Mouse (Mus musculus) forebrain, postnatal 0 days (tissue): Measurements from ENCODE around the gene Gdpgp1. TPM values are rescaled to one million over a fixed set of nuclear protein-coding genes. Genes with fewer than 3 reads are reported as not detected.

ENCODE experiments used
- ATAC-seq: fragments of 200-750 bp; cut with Nextera tagmentation; 2 replicates; pipeline ENCODE4 v1.8.0; 2017; ENCODE audit warnings: mild to moderate bottlenecking, moderate library complexity
- DNase-seq: peaks from one replicate; pipeline ENCODE4 v3.0.0-alpha.2; 2015
- H3K27ac ChIP-seq: fragments of 300-500 bp; sonication (generic); 2 replicates; pipeline ENCODE4 v1.5.1; 2014; ENCODE audit warnings: low read depth, mild to moderate bottlenecking, antibody characterized with exemption, low read length, moderate library complexity, mixed read lengths
- H3K27me3 ChIP-seq: fragments of 300-500 bp; sonication (generic); 2 replicates; pipeline ENCODE4 v1.6.1; 2014; ENCODE audit warnings: mild to moderate bottlenecking, low read length, mixed read lengths; ENCODE audit not compliant: insufficient read depth
- H3K36me3 ChIP-seq: fragments of 300-500 bp; sonication (generic); 2 replicates; pipeline ENCODE4 v1.6.1; 2014; ENCODE audit warnings: mild to moderate bottlenecking, moderate library complexity; ENCODE audit not compliant: insufficient read depth
- H3K4me1 ChIP-seq: fragments of 300-500 bp; sonication (generic); 2 replicates; pipeline ENCODE4 v1.6.1; 2014; ENCODE audit warnings: antibody characterized with exemption; ENCODE audit not compliant: insufficient read depth
- H3K4me2 ChIP-seq: fragments of 300-500 bp; sonication (generic); 2 replicates; pipeline ENCODE4 v1.6.1; 2014; ENCODE audit warnings: low read depth, mild to moderate bottlenecking, moderate library complexity
- H3K4me3 ChIP-seq: fragments of 300-500 bp; sonication (generic); 2 replicates; pipeline ENCODE4 v1.5.1; 2014; ENCODE audit warnings: low read depth, low read length, mixed read lengths
- H3K9ac ChIP-seq: fragments of 300-500 bp; sonication (generic); 2 replicates; pipeline ENCODE4 v1.6.1; 2014; ENCODE audit warnings: mild to moderate bottlenecking
- H3K9me3 ChIP-seq: fragments of 300-500 bp; sonication (generic); 2 replicates; pipeline ENCODE4 v1.6.1; 2016; ENCODE audit warnings: low read length
- CTCF ChIP-seq: sonication (generic); IDR thresholded peaks from 2 replicates; pipeline ENCODE4 v1.5.1; 2016; ENCODE audit warnings: antibody characterized with exemption, control low read depth, low read depth
- WGBS: fragments of 180-500 bp; shearing (Covaris S2); extraction: QIAGEN DNeasy Blood & Tissue Kit; methylation state at CpG from one replicate; pipeline ENCODE4 v1.1.7; 2014; 5-methylcytosine and 5-hydroxymethylcytosine counted together
- polyA plus RNA-seq: library from polyadenylated mRNA; unstranded; fragments of >200 nt; fragmentation: Nextera tagmentation; extraction: Ambion mirVana; gene quantifications from 2 replicates; pipeline ENCODE4 v1.2.1, GENCODE M21; 2015
- total RNA-seq: library from RNA; depleted of rRNA; stranded (reverse); fragments of >200 nt; gene quantifications from 2 replicates; pipeline ENCODE4 v1.2.3, GENCODE M21; 2014

Gene Gdpgp1
- total and polyA plus RNA-seq, 2 experiments from 2014 or later = 2.6 to 5.8 TPM

- TF ChIP-seq CTCF = no peak
- no peaks in the 10 kb centered on the region for H3K27me3 ChIP-seq
- H3K4me2 ChIP-seq = no peak overlapping the region
- H3K4me1 ChIP-seq = peaks cover 20% of the 10 kb centered on the region
- no peak overlapping the region for H3K27ac ChIP-seq
- H3K4me3 ChIP-seq = no peak overlapping the region
- ATAC-seq (no peak), DNase-seq (no peak)
- peaks cover 6% of the 10 kb centered on the region; the same call in 1 of the 2 replicates for H3K9me3 ChIP-seq
- H3K36me3 ChIP-seq = peaks cover 50% of the 10 kb centered on the region
- H3K9ac ChIP-seq = no peak overlapping the region
- WGBS = 98% methylated on average over 2 of the region's 2 CpGs
Measured at GRCm38 (mm10) chr7:80273456-80273855, 40.8 kb downstream of the Gdpgp1 start.

- Histone ChIP-seq H3K4me1 (0 out of 2 replicates have a peak, but pooled peaks cover 1% of the 10 kb centered on the region), H3K4me2 (no peak overlapping the region), H3K27ac (no peak overlapping the region), H3K4me3 (no peak overlapping the region), H3K27me3 (no peaks in the 10 kb centered on the region), H3K9me3 (peaks cover 6% of the 10 kb centered on the region; the same call in 1 of the 2 replicates), H3K36me3 (peaks cover 70% of the 10 kb centered on the region), H3K9ac (no peak overlapping the region)
- no peak for TF ChIP-seq CTCF
- no peak for ATAC-seq
- no peak for DNase-seq
- WGBS = 98% methylated on average over 4 of the region's 4 CpGs
Measured at GRCm38 (mm10) chr7:80276374-80276773, 43.7 kb downstream of the Gdpgp1 start.

- Histone ChIP-seq H3K27me3 (no peaks in the 10 kb centered on the region), H3K4me3 (no peak overlapping the region), H3K27ac (no peak overlapping the region), H3K9ac (no peak overlapping the region), H3K9me3 (peaks cover under 1% of the 10 kb centered on the region; the same call in 1 of the 2 replicates), H3K4me1 (no peaks in the 10 kb centered on the region), H3K36me3 (peaks cover 81% of the 10 kb centered on the region), H3K4me2 (no peak overlapping the region)
- 77% methylated on average over 10 of the region's 10 CpGs for WGBS
- DNase-seq = no peak
- no peak for ATAC-seq
- TF ChIP-seq CTCF = no peak
Measured at GRCm38 (mm10) chr7:80280032-80280431, 47.4 kb downstream of the Gdpgp1 start.

- DNase-seq = no peak
- Histone ChIP-seq H3K36me3 (peaks cover 83% of the 10 kb centered on the region), H3K27ac (no peak overlapping the region), H3K4me3 (no peak overlapping the region), H3K27me3 (no peaks in the 10 kb centered on the region), H3K4me2 (no peak overlapping the region), H3K4me1 (no peaks in the 10 kb centered on the region), H3K9ac (no peak overlapping the region), H3K9me3 (no peaks in the 10 kb centered on the region)
- 89% methylated on average over 2 of the region's 2 CpGs for WGBS
- no peak for TF ChIP-seq CTCF
- no peak for ATAC-seq
Measured at GRCm38 (mm10) chr7:80280998-80281397, 48.3 kb downstream of the Gdpgp1 start.

- no peak overlapping the region for H3K4me3 ChIP-seq
- H3K9me3 ChIP-seq = no peaks in the 10 kb centered on the region
- no peaks in the 10 kb centered on the region for H3K4me1 ChIP-seq
- ATAC-seq (no peak), DNase-seq (no peak)
- no peak overlapping the region for H3K4me2 ChIP-seq
- peaks cover 82% of the 10 kb centered on the region for H3K36me3 ChIP-seq
- no peaks in the 10 kb centered on the region for H3K27me3 ChIP-seq
- 75% methylated on average over 3 of the region's 3 CpGs for WGBS
- no peak overlapping the region for H3K9ac ChIP-seq
- no peak overlapping the region for H3K27ac ChIP-seq
- TF ChIP-seq CTCF = no peak
Measured at GRCm38 (mm10) chr7:80281646-80282045, 49.0 kb downstream of the Gdpgp1 start.

GRCm38 (mm10) chr7:80283226-80283918, 50.7 kb downstream of the Gdpgp1 start:
- H3K9ac ChIP-seq = no peak overlapping the region
- no peaks in the 10 kb centered on the region for H3K4me1 ChIP-seq
- H3K4me3 ChIP-seq = no peak overlapping the region
- DNase-seq (no peak), ATAC-seq (no peak)
- 93% methylated on average over 3 of the region's 3 CpGs for WGBS
- no peak overlapping the region for H3K27ac ChIP-seq
- H3K27me3 ChIP-seq = no peaks in the 10 kb centered on the region
- H3K36me3 ChIP-seq = peaks cover 82% of the 10 kb centered on the region
- H3K9me3 ChIP-seq = no peaks in the 10 kb centered on the region
- no peak for TF ChIP-seq CTCF
- H3K4me2 ChIP-seq = no peak overlapping the region

GRCm38 (mm10) chr7:80284391-80284790, 51.7 kb downstream of the Gdpgp1 start:
- no peak for TF ChIP-seq CTCF
- no peaks in the 10 kb centered on the region for H3K4me1 ChIP-seq

More at GRCm38 (mm10) chr7:80284391-80284790, 51.7 kb downstream of the Gdpgp1 start:
- no peaks in the 10 kb centered on the region for H3K27me3 ChIP-seq
- 91% methylated on average over 5 of the region's 5 CpGs for whole genome bisulfite sequencing
- H3K9ac ChIP-seq = no peak overlapping the region
- no peak overlapping the region for H3K4me3 ChIP-seq
- ATAC-seq = no peak
- H3K36me3 ChIP-seq = peaks cover 75% of the 10 kb centered on the region
- H3K4me2 ChIP-seq = no peak overlapping the region
- DNase-seq = no peak
- no peaks in the 10 kb centered on the region for H3K9me3 ChIP-seq
- H3K27ac ChIP-seq = no peak overlapping the region
